Mouse (Mus musculus) embryo, embryonic 10 days (tissue): ENCODE measurements around the gene Castor1.
"Not testable (repeated sequence)": the region's sequence is repeated elsewhere in the genome, so short reads cannot be mapped to it uniquely, and the experiment has no call there.

Experiments used
- DNase-seq: peaks from one replicate; pipeline ENCODE4 v3.0.0-alpha.2; 2015; ENCODE audit warnings: low spot score

Gene Castor1

DNA sequence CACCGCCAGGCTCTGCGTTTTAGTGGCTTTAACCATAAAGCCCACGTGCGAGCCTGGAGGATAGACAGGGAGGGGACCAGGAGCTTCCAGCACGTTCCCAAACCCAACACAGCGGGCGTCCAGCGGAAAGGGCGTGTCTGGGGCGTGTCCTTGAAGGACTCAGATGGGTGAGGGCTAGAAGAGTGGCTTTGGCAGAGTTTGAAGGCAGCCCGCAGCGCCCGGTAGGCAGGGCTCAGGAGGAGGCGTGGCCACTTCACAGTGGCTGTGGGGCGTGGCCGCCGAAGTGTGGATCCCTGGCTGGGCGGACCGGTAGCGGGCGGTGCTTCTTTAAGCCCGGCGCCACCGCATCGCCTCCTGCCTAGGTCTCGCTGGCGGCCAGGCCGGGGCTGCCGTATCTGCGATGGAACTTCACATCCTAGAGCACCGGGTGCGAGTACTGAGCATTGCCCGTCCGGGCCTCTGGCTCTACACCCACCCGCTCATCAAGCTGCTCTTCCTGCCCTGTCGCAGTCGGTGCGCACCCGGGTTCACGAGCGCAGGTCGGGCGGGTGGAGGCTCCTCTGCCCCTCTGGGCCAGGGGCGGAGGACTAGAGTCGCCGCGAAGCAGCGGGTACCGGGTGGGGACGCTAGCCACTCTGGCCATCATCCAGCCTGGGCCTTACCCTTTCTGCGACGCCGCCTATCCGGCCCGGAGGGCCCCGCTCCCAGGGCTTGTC, at the start of gene Castor1:
Gene Castor1, plus strand, starts transcription at position 312 of the 716 bp plus-strand sequence.
- peak; percentile 93 for DNase-seq

DNA sequence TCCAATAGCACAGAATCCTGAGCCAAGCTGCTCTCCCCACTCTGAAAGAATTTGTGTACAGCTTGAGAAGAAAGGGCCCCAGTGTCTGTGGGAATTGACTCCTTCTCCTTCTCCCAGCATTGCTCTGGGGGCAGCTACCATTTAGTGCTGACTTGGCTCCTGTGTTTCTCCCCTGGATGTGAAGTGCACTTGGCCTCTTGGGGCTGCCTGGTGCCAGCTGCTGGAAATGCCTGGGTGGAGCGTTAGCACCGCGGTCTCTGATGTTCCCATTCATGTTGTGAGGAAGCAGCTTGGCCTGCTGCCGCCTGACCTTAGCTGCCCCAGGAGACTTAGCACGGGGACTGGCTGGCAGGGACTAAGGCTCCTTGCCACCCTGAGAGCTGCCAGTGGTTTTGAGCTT, 43.4 kb upstream of the Castor1 start:
- no peak for DNase-seq

DNA sequence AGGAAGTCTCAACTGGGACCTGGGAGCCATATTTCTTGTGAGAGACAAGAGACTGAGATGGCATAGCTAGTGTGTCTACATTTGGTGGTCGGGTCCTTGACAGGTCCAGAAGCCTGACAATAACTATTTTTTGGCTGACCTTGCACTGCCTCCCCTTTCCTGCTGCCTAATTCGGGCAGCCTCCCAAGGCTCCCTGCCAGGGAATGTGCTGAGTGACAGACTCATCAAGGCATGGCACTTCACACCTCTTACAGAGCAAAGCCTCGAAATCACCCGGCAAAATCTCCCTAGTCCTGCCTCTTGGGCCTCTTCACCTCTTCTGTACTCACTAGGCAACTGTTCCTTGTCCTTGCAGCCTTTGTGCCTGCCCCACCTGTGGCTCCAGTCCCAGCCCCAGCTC, 40.3 kb upstream of the Castor1 start:
- DNase-seq, result no peak

DNA sequence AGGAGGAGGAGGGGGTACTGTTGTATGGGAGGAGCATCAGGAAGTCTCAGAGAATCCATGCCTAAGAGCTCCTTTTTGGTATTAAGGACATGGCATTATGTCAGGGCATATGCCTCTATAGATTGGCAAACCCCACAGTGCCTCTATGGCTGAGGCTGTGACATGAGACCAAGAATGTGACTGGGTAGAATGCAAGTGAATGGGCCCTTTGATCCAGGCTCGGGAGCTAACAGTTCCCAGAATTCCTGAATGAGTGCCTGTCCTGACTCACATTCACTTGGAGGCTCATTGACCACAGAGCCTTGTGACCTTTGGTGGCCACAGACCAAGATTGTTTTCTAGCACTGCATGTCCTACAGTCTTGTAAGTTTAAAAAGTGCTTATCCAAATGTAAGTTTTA, 36.0 kb upstream of the Castor1 start:
- DNase-seq, result peak; percentile 16

DNA sequence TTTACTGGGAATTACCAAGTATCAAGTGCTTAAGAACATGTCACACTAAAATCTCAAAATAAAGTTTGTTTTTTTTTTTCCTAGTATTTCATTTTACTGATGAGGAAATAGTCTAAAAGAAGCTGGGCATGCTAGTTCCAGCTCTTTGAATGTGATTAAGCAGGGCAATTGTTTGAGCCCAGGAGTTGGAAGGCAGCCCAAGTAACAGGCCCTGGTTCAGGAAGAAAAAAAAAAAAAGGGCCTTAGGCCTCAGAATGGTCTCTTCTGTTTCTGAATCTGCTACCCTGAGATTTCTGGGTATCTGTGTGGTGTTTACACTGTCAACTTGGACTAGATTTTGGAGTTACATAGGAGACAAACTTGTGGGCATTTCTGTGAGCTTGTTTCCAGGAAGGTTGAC, 34.5 kb upstream of the Castor1 start:
- no peak for DNase-seq

DNA sequence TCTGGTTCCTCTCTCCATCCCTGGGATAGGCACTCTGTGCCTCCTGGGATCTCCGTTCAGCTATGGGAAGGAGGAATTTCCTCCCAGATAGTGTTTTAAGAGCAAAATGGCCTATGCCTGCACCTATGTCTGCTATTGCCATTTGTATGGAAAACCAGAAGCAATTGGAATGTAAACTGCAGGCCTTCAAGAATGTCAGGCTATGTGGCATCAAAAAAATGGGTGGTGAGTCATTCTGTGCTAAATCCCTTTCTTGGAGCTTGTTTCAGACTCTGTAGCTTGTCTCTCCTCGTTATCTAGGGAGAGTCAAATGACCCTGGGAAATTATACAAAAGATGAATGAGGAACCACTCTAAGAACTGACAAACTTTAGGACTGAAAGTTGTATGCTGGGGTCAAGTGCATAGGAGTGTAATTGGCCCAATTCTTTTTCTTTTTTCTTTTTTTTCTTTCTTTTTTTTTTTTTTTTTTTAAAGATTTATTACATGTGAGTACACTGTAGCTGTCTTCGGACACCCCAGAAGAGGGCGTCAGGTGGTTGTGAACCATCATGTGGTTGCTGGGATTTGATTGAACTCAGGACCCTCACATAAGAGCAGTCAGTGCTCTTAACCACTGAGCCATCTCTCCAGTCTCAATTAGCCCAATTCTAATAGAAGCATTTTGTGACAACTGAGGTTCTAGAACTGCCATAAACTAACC, 33.6 kb upstream of the Castor1 start:
- DNase-seq, result no peak

DNA sequence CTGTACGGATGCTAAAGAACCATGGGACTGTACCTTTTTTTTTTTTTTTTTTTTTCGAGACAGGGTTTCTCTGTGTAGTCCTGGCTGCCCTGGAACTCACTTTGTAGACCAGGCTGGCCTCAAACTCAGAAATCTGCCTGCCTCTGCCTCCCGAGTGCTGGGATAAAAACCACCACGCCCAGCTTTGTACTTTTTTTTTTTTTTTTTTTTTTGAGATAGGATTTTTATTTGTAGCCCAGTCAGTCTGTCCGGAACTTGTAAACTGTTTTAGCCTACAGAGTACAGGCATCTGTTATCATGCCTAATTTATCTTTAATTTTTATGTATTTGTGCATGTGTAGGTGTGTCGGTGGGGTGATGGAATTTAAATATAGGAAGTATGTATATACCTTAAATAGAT, 32.5 kb upstream of the Castor1 start:
- DNase-seq, result not testable (repeated sequence)

DNA sequence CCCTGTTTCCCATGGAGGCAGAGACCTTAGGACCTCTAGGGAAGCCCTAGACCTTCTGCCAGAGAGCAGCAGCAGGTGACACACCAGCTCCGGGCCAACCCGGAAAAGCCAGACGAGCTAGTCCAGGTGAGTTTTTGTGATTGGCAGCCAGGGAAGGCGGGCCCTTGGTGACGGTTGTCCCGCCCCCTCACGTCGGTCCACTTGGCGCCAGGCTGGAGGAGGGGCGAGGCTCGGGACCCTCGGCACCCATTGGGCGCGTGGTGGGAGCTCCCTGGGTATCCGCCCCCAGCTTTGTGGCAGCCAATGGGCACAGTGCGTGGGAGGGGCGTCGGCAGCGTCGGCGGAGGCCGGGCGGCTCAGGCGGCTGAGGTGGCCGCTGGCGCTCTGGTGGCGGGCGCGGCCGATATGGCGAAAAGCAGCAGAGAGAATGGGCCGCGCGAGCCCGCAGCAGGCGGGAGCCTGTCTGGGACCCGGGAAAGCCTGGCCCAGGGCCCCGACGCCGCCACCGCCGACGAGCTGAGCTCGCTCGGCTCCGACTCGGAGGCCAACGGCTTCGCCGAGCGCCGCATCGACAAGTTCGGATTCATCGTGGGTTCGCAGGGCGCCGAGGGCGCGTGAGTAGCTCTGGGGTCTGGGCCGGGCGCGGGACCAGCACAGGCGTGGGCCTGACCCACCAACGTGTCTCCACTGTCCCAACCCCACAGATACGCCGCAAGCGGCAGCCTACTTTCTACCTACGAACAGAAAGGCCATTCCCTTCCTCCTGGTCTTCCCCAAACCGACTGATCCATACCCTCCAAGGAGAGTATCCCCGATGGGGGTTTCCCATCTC, 31.3 kb upstream of the Castor1 start, which contains the start of gene Tbc1d10a:
Gene Tbc1d10a, plus strand, starts transcription at position 304 of the 832 bp plus-strand sequence.
- peak; percentile 99 for DNase-seq

DNA sequence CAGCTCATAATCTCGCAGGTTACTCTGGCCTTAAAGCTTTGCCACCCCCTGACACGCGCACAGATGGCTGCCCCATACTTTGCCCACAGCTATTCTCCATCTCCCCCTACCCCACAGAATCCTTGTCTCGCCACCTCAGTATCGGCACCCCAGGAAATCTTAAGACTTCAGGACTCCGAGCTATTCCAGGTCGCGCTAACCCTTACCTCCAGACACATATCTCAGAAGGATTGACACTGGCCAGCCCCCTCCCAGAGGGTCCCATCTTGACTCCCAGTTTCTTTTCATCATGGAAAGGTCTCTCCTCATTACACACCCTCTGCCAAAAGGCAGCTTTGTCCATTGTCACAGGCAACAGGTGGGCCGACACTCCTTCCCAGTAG, 30.7 kb upstream of the Castor1 start:
- DNase-seq, result no peak

DNA sequence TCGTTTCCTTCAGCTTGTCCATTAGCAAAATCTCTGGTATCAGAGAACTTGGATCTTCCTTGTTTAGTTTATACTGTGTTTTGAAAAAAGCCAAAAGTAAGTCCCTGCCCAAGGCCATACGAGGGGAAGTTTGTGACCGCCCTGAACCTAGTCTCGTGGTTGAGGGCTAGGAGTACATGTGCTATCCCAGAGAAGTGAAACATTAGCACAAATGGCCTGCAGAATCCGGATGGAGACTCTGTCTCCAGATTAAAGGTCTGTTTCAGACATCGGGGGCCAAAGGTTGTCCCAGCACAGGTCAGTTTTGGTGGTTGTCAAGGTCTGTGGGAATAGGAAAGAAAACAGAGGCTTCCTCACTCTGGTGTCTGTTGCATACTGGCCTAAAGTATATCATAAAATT, 28.8 kb upstream of the Castor1 start:
- DNase-seq, result no peak

DNA sequence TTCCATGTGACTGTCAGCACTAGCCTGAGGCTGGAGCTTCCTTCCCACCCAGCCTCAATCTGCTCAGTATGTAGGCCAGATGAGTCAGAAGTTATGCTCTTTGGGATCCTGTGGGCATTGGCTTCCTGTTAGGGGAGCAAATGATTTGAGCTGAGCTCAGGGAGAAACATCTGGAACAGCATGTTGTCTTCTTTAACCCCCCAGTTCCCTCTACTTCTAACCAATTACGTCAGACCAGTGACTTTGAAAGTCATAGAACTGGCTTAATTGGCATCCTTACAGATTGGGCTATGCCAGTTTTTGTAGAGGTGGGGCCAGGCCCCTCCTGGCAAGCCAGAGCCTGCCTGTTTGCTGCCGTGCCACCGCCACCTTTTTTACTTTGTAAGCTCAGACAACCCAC, 27.3 kb upstream of the Castor1 start:
- no peak for DNase-seq

DNA sequence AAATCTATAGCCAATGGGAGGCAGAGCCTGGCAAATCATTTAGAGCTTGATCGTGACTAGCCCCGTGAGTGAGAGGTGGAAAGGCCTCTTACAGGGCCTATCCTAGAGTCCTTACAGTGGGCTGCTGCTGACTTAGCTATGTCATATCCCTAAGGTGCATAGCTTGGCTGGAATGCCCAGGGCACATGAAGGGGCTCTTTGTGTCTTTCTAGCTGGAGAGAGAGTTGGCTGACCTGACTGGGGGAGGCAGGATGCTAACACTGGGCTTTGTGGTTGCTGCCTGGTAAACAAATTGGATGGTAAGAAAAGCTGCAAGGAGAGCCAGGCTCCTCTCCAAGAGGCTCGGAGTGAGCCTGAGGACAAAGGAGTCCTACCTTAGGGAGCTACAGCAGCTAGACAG, 25.3 kb upstream of the Castor1 start:
- DNase-seq, result no peak

DNA sequence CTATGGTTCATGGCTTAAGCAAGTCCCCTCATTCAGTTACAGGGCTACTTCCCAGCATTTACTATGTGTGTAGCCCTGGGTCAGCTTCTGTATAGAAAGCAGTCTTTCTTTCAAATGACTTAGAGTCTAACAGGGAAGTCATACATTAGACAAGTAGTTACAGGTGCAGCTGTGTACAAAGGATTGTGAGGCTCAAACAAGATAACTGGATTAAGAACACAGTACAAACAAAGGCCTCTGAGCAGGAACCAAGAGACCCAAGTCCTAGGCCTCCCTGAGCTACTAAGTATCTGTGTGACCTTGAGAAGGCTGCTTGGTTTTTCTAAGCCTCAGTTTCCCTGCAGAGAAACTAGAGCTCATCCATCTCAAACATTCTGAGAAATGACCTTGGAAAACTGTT, 24.6 kb upstream of the Castor1 start:
- DNase-seq, result no peak

DNA sequence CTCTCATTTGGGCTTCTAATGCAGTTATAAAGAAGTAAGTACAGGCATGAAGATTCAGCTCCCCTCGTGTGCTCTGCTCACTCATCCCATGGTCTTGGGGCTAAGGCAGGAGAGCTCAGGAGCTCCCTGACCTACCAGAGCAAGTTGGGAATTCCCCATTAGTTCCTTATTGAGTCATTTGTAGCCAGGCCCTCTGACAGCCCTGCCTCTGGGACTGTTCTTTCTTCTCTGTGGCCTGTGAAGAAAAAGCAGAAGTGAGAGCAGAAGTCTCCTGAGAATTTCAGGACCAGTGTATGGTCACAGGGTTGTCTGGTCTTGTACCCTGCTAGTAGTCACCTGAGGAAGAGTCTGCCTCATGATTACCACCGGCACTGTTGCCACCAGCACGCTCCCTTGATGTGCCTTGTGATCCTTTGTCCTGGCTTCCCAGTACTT, 22.4 kb upstream of the Castor1 start:
- no peak for DNase-seq

DNA sequence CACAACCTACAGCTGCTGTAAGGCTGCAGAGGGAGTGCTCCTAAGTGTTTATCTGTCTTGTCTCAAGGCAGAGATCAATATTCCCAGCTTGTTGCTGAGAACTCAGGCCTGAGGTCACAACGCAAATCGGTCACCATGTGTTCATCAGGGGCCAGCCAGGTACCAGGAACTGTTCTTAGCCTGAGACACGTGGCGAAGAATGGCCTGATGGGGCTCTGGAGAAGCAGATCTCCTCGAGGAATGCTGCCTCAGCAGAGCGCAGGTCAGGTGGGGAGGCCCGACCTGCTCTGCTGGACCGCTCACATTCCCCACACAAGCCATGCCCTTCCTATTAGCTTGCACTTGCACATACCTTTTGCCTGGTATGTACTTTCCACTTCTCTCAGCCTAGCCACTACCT, 21.4 kb upstream of the Castor1 start:
- no peak for DNase-seq

DNA sequence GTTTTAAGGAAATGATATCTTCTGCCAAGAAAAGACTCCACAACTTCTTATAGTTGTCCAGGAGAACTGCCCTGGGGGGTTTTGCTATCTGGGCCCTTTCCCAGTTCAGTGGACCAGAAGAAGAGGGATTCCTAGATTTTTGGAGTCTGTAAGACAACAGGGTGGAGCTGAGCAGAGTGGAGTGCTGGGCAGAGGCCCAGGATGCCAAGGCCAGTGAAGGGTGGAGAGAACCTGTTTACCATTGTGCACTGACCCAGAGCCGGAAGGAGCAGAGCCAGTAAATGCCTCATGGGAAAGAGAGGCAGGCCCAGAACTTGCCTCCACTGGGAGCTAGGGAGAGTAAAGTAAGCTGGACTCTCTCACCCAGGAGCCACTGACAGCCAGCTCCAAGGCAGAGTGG, 20.3 kb upstream of the Castor1 start:
- no peak for DNase-seq

DNA sequence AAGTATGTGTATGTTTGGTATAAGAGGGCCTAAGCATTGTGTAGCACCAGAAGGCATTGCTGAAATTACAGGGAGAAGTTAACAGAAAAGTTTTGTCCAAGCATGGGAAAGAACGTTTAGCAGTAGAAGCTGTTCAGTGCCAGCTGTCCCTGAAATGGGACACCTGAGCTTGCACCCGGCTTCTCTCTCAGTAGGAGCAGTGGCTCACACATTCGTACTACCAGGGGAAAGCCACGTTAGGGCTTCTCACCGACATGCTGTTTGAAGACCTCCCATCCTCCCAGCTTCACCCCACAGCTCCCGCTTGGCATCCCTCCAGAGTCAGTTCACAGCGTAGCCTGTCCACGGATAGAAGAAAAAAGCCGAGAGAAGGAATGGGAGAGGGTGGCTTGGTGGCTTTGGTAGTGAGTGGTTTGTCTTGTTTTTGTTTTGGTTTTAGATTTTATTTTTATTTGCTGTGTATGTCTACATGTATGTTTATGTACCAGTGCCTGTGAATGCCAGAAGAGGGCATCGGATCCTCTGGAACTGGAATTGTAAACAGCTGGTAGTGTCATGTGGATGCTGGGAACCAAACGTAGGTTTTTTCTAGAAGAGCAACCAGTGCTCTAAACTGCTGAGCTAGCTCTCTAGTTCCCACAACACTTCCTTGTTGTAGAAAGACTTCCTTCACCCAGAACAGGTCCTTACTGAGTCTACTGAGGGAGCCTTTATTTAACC, 15.9 kb upstream of the Castor1 start:
- DNase-seq, result no peak

DNA sequence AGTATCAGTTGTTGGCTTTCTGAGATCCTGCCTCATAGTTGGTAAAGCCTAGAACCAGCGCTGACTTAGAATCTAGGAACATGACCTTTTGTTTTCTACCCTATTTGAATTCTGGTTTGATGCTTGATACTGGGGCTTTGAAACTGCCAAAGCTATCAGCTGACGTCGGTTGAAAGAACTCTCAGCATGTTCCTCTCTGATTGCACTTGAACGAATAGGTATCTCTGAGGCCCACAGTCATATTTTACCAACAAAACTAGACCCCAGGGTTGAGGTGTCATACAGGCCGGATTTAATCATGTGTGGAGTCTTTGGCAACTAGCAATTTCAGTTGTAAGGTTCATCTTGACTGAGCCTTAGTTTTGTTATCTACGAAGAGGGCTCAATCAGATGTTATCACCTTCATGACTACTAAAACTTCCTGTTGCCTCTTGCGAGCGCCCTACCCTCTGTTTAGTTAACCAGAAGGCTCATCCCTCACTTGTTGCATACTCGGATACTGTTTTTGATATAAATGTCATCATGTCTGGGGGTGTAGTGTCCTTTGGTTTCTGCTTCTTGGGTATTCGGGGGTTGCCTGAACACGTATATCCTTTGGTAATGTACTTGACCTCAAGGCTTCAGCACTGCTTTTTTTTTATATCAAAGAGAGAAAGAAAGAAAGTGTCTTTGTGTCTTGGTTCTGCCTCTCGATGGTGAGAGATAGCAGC, 14.9 kb upstream of the Castor1 start:
- DNase-seq, result no peak

DNA sequence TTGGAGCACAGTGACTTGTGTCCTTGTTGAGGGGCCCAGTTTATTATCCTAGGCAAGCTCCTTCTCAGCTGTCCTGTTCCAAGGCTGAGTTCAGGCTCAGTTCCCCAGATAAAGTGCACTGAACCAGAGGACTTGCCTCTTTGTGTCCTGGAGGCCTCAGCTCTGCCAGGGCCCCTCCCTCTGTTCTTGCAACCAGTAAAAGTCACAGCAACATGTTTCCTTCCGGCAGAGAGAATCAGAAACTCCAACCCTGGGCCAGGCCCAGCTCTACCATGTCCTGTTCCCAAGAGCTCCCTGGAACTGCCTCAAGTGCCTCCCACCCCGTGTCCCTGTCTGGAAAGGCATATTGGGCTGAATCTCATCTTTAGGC, 14.3 kb upstream of the Castor1 start:
- DNase-seq, result no peak

DNA sequence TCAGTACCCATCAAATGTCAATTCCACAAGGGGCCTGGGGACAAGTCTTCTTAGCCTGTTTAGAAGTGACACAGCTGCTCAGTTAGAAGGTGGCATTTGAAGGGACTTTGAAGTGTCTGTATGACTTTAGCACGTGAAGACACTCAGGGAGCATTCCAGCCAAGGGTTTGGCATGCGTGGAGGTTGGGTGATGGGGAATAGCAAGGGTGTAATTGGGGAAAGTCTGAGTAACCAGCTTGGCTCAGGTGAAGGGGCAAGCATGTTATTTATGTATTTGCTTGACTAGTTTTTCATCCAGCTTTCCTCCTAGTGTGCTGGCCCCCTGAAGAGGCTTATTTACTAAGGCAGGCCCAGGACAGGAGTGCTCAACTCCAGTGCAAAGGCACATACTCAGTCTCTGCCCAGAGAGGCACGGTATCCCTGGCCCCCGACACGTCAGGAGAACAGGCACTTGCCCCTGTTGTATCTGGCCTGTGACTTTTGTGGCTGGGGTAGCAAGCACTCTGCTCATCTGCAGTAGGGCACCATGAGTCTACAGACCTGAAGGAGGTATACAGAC, 12.8 kb upstream of the Castor1 start:
- DNase-seq, result no peak

DNA sequence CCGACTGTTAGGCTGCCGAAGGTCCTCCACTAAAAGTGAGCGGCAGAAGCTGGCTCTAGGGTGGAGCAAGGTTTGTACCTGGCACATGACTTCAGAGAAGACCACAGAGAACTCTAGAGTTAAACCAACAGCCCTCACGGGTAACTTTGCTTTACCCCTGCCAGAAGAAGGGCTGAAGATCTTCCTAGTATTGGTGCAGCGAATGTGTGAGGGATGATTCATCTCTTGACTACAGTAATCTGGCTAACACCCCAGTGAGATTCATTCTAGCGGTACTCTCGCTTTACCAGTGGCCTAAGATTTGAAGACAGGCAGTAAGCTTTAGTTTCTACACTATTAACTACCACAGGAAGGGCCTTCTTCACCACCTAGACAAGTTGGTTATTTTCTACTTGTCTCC, 12.1 kb upstream of the Castor1 start:
- DNase-seq, result no peak
